Mouse (Mus musculus) kidney, postnatal 10 days (tissue): ENCODE data around the gene Gm20431.

Experiments
- DNase-seq: peaks from one replicate; pipeline ENCODE4 v3.0.0; 2021; ENCODE audit warnings: mixed read lengths

Gm20431 gene

GRCm38 (mm10) chr2:167568112-167568511 lies 93.2 kb downstream of the Gm20431 start:
- no peak for DNase-seq

DNA sequence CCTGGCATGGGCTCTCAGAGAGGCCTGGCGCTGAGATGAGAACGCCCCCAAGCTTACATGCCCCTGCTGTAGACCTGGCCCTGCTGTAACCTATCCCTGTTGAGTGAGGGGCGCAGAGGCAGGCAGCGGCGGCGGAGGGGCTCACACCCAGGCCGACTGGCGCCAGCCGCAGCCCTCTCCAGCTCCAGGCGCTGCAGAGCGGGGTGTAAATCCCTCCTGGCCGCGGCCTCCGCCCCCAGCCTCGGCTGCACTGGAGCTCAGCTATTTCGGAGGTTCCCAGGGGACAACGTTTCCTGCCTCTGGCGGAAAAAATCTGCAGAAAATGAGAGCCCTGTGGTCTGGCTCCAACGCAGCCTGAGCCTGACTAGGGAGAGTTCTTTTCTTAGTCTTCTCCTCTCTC lies 95.6 kb downstream of the Gm20431 start:
- peak; percentile 87 for DNase-seq

GRCm38 (mm10) chr2:167565312-167565656 lies 96.0 kb downstream of the Gm20431 start:
- no peak for DNase-seq

GRCm38 (mm10) chr2:167564551-167565311 lies 96.6 kb downstream of the Gm20431 start:
- no peak for DNase-seq

DNA sequence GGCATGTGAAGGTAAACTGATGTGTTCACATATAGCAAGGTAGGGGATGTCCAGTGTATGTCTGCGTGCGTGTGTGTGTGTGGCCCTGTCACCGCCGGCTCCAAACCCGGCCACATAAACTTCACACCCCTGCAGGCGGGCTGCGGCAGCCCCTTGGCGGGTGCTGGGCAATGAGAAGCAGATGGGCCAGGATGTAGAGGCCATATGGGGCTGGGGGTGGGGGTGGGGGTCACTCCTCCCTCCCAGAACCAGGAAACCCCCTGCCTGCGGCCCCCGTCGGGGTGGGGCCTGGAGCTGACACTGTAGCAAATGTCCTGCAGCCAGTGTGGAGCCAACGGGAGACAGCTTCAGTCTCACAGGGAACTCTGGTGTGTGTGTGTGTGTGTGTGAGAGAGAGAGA lies 97.6 kb downstream of the Gm20431 start:
- DNase-seq = no peak

GRCm38 (mm10) chr2:167563035-167563434 lies 98.3 kb downstream of the Gm20431 start:
- no peak for DNase-seq

- DNase-seq = peak; percentile 70
Measured at GRCm38 (mm10) chr2:167562101-167562500, 99.2 kb downstream of the Gm20431 start.

- DNase-seq = peak; percentile 41
Measured at GRCm38 (mm10) chr2:167559413-167559812, 101.9 kb downstream of the Gm20431 start.
